Mouse (Mus musculus) lung, postnatal 14 days (tissue): ENCODE results near the gene Itpripl2.
A peak's percentile ranks its signal among the peaks of the same experiment; 100 is the strongest.

Experiments
- DNase-seq: peaks from one replicate; pipeline ENCODE4 v3.0.0; 2021

The Itpripl2 gene

GRCm38 (mm10) chr7:118441535-118441934, 50.2 kb downstream of the Itpripl2 start:
- peak; percentile 44 for DNase-seq

- peak; percentile 61 for DNase-seq
Measured at GRCm38 (mm10) chr7:118437101-118437802, 54.5 kb downstream of the Itpripl2 start.
